Mouse (Mus musculus): ENCODE data around the gene Ccsap.

Ccsap gene

GRCm38 (mm10) chr8:123877865-123878264 lies 17.9 kb upstream of the Ccsap start:
- DNase-seq, result no peak

GRCm38 (mm10) chr8:123874324-123874723 lies 14.3 kb upstream of the Ccsap start:
- DNase-seq, result no peak

GRCm38 (mm10) chr8:123873364-123873763 lies 13.4 kb upstream of the Ccsap start:
- no peak for DNase-seq

- DNase-seq, result no peak
Measured at GRCm38 (mm10) chr8:123872048-123872447, 12.0 kb upstream of the Ccsap start.

GRCm38 (mm10) chr8:123866971-123867370 lies 7.0 kb upstream of the Ccsap start:
- no peak for DNase-seq

GRCm38 (mm10) chr8:123865786-123866185 lies 5.8 kb upstream of the Ccsap start:
- DNase-seq, result no peak

GRCm38 (mm10) chr8:123860386-123860785 lies 377 bp upstream of the Ccsap start:
- DNase-seq, result no peak

GRCm38 (mm10) chr8:123858941-123859647 lies 915 bp downstream of the Ccsap start:
- peak; percentile 94 to 95 for DNase-seq

GRCm38 (mm10) chr8:123858574-123858940 lies 1.5 kb downstream of the Ccsap start:
- DNase-seq, result no peak

GRCm38 (mm10) chr8:123857361-123857760 lies 2.6 kb downstream of the Ccsap start:
- DNase-seq, result no peak

GRCm38 (mm10) chr8:123854733-123855475 lies 5.1 kb downstream of the Ccsap start:
- no peak for DNase-seq

- no peak for DNase-seq
Measured at GRCm38 (mm10) chr8:123854252-123854651, 5.8 kb downstream of the Ccsap start.

- DNase-seq, result no peak
Measured at GRCm38 (mm10) chr8:123851590-123851989, 8.4 kb downstream of the Ccsap start.

- no peak for DNase-seq
Measured at GRCm38 (mm10) chr8:123849352-123849751, 10.7 kb downstream of the Ccsap start.

- DNase-seq, result no peak
Measured at GRCm38 (mm10) chr8:123847546-123847945, 12.5 kb downstream of the Ccsap start.

- no peak for DNase-seq
Measured at GRCm38 (mm10) chr8:123846509-123846908, 13.5 kb downstream of the Ccsap start.

GRCm38 (mm10) chr8:123845991-123846390 lies 14.0 kb downstream of the Ccsap start:
- DNase-seq, result no peak

GRCm38 (mm10) chr8:123845114-123845513 lies 14.9 kb downstream of the Ccsap start:
- DNase-seq, result no peak

- no peak for DNase-seq
Measured at GRCm38 (mm10) chr8:123844341-123844740, 15.7 kb downstream of the Ccsap start.

- DNase-seq, result no peak
Measured at GRCm38 (mm10) chr8:123842086-123842485, 17.9 kb downstream of the Ccsap start.

GRCm38 (mm10) chr8:123840578-123841345 lies 19.2 kb downstream of the Ccsap start:
- no peak for DNase-seq

- no peak for DNase-seq
Measured at GRCm38 (mm10) chr8:123838496-123838895, 21.5 kb downstream of the Ccsap start.

GRCm38 (mm10) chr8:123836354-123836753 lies 23.7 kb downstream of the Ccsap start:
- no peak for DNase-seq

GRCm38 (mm10) chr8:123835451-123835850 lies 24.6 kb downstream of the Ccsap start:
- peak; percentile 55 to 67 for DNase-seq
